Mouse (Mus musculus): ENCODE measurements around the gene Tepp. TPM values are rescaled to one million over a fixed set of nuclear protein-coding genes. Genes with fewer than 3 reads are reported as not detected.

Gene Tepp
- polyA plus RNA-seq, 1 experiment, result 4.2 TPM

- WGBS, result 39% methylated on average over 8 of the region's 8 CpGs
- H3K4me1 ChIP-seq (ENCODE audit: control insufficient read depth, insufficient read depth, low read length), result 0 out of 2 replicates have a peak, but pooled peaks cover 8% of the 10 kb centered on the region
- DNase-seq, result peak; percentile 72
- TF ChIP-seq POLR2A (IDR thresholded peaks at IDR 0.05; ENCODE audit: borderline replicate concordance, extremely low read depth, low read depth, low read length), result no peak
- peak; percentile 36; the same call in 1 of the 2 replicates for TF ChIP-seq CTCF (IDR thresholded peaks at IDR 0.05; ENCODE audit: insufficient read depth, low read length)
- no peak overlapping the region for H3K4me3 ChIP-seq (replicated peaks; ENCODE audit: extremely low read depth, low read depth, low read length)
Observed at GRCm38 (mm10) chr8:95346643-95347545, 36.5 kb downstream of the Tepp start.

DNA sequence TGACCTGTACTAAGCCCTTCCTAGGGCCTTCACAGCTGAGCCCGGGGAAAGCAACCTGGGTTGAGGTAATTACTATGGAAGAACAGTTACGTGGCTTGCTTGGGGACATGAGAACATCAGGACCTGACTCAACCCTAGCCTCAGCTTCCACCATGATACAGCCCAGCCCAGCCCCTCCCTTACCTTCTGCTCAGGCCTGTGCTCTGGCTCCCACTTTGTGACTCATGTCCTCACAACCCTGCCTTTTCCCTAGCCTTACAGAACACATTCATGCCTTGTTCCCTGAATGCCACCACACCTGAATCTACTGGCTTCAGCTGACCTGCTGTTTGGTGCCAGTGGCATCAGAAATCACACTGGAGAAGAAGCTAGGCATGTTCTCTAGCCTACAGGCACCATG is 38.0 kb downstream of the Tepp start:
- H3K4me1 ChIP-seq (ENCODE audit: control insufficient read depth, insufficient read depth, low read length), result 0 out of 2 replicates have a peak, but pooled peaks cover 8% of the 10 kb centered on the region
- no peak for DNase-seq
- no peak overlapping the region for H3K4me3 ChIP-seq (replicated peaks; ENCODE audit: extremely low read depth, low read depth, low read length)
- TF ChIP-seq CTCF (IDR thresholded peaks at IDR 0.05; ENCODE audit: insufficient read depth, low read length) (no peak), POLR2A (IDR thresholded peaks at IDR 0.05; ENCODE audit: borderline replicate concordance, extremely low read depth, low read depth, low read length) (no peak)
- WGBS, result 92% methylated on average over 2 of the region's 2 CpGs

DNA sequence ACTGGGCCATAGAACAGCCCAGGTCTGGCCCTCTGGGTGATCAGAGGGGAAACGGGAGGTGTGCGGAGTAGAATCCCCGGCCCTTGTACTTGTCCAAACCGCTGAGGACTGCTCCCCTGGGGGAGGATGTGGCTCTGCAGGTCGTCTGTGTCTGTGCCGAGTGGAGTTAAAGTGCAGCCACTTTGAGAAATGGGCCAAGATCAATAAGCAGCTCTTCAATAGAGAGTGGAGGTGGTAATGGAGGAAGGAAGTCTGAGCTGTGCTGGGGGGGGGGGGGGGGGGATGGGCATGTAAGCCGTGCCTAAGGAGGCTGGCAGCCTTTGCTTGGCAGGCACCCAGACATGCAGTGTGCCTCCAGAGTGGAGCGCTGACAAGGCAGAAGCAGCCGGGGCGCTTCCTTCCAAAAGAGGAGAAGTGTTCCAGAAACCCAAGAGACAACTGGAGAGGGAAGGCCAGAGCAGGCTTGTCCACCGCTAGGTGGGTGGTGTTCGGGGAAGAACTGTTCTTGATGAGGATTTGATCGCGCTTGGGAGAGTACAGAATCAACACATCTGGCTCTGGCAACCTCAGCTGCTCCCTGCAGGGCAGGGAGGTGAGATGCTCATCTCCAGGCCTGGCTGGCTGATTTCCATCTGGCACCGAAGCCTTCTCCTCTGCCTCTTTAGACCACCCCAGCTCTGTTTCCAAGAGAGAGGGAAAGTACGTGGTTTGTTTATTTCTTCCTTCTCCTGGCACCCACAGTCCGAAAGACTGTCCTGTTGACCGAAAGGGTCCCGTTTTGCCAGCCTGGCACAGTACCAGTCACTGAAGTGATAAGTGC is 38.7 kb downstream of the Tepp start:
- Histone ChIP-seq H3K4me3 (replicated peaks; ENCODE audit: extremely low read depth, low read depth, low read length) (peak overlapping the region; percentile 26), H3K4me1 (ENCODE audit: control insufficient read depth, insufficient read depth, low read length) (0 out of 2 replicates have a peak, but pooled peaks cover 8% of the 10 kb centered on the region)
- WGBS, result 9% methylated on average over 19 of the region's 19 CpGs
- TF ChIP-seq CTCF (IDR thresholded peaks at IDR 0.05; ENCODE audit: insufficient read depth, low read length) (no peak), POLR2A (IDR thresholded peaks at IDR 0.05; ENCODE audit: borderline replicate concordance, extremely low read depth, low read depth, low read length) (peak; percentile 26; the same call in 1 of the 2 replicates)
- peak; percentile 61 for DNase-seq

DNA sequence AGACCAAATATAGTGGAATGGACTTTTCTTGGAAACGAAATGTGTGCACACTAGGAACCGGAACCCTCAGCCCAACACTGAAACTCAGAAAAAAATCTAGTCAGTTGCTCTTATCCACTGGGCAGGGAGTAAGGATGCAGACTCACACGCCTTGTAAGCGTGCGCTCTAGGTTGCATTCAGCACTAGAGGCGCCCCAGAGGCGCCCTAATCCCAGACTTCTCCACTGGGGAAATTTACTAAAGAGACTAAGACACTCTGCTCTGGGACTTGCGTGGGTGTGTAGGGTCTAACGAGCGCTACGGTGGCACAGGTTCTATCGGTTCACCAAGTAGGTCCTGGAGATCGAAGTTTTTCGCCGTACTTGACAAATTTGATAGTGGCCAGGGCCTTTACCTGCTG is 41.1 kb downstream of the Tepp start:
- Histone ChIP-seq H3K4me1 (ENCODE audit: control insufficient read depth, insufficient read depth, low read length) (peaks cover 15% of the 10 kb centered on the region), H3K4me3 (replicated peaks; ENCODE audit: extremely low read depth, low read depth, low read length) (peak overlapping the region; percentile 46)
- TF ChIP-seq CTCF (IDR thresholded peaks at IDR 0.05; ENCODE audit: insufficient read depth, low read length) (peak; percentile 31; the same call in 1 of the 2 replicates), POLR2A (IDR thresholded peaks at IDR 0.05; ENCODE audit: borderline replicate concordance, extremely low read depth, low read depth, low read length) (no peak)
- no peak for DNase-seq
- 7% methylated on average over 15 of the region's 15 CpGs for WGBS

DNA sequence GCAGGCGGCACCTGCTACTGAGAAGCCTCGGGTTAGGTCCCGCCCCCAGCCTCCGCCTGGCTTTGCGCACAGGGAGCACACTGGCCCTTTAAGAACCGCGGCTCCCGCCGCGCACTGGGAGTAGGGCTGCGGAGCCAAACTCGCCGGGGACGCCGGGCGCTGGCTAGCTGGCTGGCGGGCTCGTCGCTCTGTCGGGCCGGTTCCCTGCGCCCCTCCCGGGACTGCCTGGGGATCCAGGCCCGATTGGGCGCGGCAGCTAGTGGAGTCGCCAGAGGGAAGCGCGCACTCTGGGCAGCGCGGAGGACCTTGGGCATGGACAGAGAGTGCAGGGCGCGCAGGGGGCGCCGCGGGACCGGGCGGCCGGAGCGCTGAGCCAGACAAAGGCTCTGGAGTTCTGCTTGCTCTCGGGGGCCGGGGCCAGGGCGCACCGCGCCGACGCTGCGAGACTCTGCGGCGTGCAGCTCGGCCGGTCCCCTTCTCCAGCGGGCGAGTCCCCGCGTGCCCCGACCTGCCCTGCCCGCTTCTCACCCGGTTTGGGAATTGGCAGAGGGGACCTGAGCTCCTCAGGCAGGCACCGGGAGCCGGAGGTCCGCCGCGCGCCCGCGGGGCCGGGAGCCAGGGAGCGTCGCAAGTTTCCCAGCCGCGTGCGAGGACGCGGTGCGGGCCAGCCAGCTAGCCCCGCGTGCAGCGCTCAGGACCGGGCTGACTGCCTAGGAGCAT is 41.9 kb downstream of the Tepp start, which contains the start of gene Mmp15:
Gene Mmp15, plus strand, starts transcription at position 118 of the 720 bp plus-strand sequence.
- under 1% methylated on average over 80 of the region's 80 CpGs for WGBS
- peaks cover 18% of the 10 kb centered on the region for H3K4me1 ChIP-seq (ENCODE audit: control insufficient read depth, insufficient read depth, low read length)
- peak; percentile 84 for DNase-seq

DNA sequence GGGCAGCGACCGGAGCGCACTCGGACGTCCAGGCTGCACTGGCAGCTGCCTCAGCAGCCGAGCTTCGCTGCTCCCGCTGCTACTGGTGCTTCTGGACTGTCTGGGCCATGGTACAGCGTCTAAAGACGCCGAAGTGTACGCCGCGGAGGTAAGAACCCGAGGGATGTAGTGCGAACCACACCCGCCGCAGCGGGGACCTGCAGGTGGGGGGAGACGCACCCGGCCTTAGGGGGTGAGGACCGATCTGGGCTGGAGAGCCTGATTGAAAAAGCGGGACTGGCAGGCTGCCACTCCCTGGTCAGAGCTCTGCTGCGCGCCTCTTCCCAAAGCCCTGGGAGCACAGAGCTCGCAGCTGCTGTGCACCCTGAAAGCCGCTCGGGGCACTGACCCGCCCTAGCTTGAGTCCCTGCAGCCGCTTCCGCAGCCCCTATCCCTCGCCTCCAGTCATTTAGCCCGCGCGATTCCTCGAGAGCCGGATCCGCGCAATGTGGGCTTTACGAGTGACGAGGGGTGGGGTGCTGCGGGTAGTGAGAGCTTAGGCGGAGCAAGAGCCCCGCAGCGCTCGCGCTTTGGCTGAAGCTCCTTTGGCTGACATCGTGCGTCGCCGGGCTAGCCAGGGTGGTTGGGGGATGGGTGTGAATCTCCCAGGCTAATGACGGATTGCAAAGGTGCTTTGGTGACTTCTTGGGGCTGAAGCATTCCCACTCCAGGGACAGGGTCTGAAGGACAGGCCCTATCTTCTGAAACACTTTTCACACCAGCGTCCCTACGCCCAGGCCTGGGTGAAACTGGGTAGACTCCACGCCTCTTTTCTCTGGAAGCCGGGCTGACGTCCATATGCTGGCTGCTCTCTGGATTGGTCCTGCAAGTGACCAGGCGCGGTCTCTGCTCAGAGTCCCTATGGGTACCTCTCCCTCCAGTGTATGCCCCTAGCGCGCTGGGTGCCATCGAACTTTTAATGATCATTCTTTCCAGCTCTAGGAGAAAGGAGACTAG is 42.8 kb downstream of the Tepp start:
- DNase-seq, result peak; percentile 63
- Histone ChIP-seq H3K4me3 (replicated peaks; ENCODE audit: extremely low read depth, low read depth, low read length) (peak overlapping the region; percentile 60), H3K4me1 (ENCODE audit: control insufficient read depth, insufficient read depth, low read length) (peaks cover 21% of the 10 kb centered on the region)
- TF ChIP-seq CTCF (IDR thresholded peaks at IDR 0.05; ENCODE audit: insufficient read depth, low read length) (no peak), POLR2A (IDR thresholded peaks at IDR 0.05; ENCODE audit: borderline replicate concordance, extremely low read depth, low read depth, low read length) (0 out of 2 replicates have a peak, but pooled peaks have one; percentile 29)
- WGBS, result 5% methylated on average over 62 of the region's 62 CpGs

More for the DNA sequence above, 41.9 kb downstream of the Tepp start, which contains the start of gene Mmp15:
- TF ChIP-seq CTCF (IDR thresholded peaks at IDR 0.05; ENCODE audit: insufficient read depth, low read length), result no peak
- peak; percentile 64; the same call in 1 of the 2 replicates for TF ChIP-seq POLR2A (IDR thresholded peaks at IDR 0.05; ENCODE audit: borderline replicate concordance, extremely low read depth, low read depth, low read length)
- H3K4me3 ChIP-seq (replicated peaks; ENCODE audit: extremely low read depth, low read depth, low read length), result peak within 1 kb of the TSS; percentile 60

GRCm38 (mm10) chr8:95354606-95355005 is 44.2 kb downstream of the Tepp start:
- Histone ChIP-seq H3K4me3 (replicated peaks; ENCODE audit: extremely low read depth, low read depth, low read length) (no peak overlapping the region), H3K4me1 (ENCODE audit: control insufficient read depth, insufficient read depth, low read length) (peaks cover 18% of the 10 kb centered on the region)
- TF ChIP-seq POLR2A (IDR thresholded peaks at IDR 0.05; ENCODE audit: borderline replicate concordance, extremely low read depth, low read depth, low read length) (no peak), CTCF (IDR thresholded peaks at IDR 0.05; ENCODE audit: insufficient read depth, low read length) (no peak)
- DNase-seq, result peak; percentile 46
- 72% methylated on average over 2 of the region's 2 CpGs for WGBS

All from lung, adult 2 months (tissue).